Mouse (Mus musculus) liver, embryonic 13.5 days (tissue): ENCODE measurements around the gene Klhdc3. TPM values are rescaled to one million over a fixed set of nuclear protein-coding genes. Genes with fewer than 3 reads are reported as not detected.
A peak's percentile ranks its signal among the peaks of the same experiment; 100 is the strongest.

ENCODE experiments used
- ATAC-seq: fragments of 200-750 bp; cut with Nextera tagmentation; 2 replicates; pipeline ENCODE4 v1.8.0; 2017; ENCODE audit warnings: low read depth, mild to moderate bottlenecking, moderate number of reproducible peaks, moderate library complexity
- DNase-seq: peaks from one replicate; pipeline ENCODE4 v3.0.0; 2022
- H3K27ac ChIP-seq: fragments of 300-500 bp; sonication (generic); 2 replicates; pipeline ENCODE4 v1.5.1; 2015; ENCODE audit warnings: moderate library complexity, mild to moderate bottlenecking, inconsistent platforms
- H3K27me3 ChIP-seq: fragments of 300-500 bp; sonication (generic); 2 replicates; pipeline ENCODE4 v1.6.1; 2015; ENCODE audit warnings: mild to moderate bottlenecking, inconsistent platforms
- H3K36me3 ChIP-seq: fragments of 300-500 bp; sonication (generic); 2 replicates; pipeline ENCODE4 v1.6.1; 2015; ENCODE audit warnings: mild to moderate bottlenecking, inconsistent platforms
- H3K4me1 ChIP-seq: fragments of 300-500 bp; sonication (generic); replicated peaks from 2 replicates; pipeline ENCODE4 v1.6.1; 2015; ENCODE audit warnings: inconsistent platforms
- H3K4me2 ChIP-seq: fragments of 300-500 bp; sonication (generic); 2 replicates; pipeline ENCODE4 v1.6.1; 2015; ENCODE audit warnings: inconsistent platforms, mild to moderate bottlenecking, moderate library complexity
- H3K4me3 ChIP-seq: fragments of 300-500 bp; sonication (generic); replicated peaks from 2 replicates; pipeline ENCODE4 v1.5.1; 2015; ENCODE audit warnings: mild to moderate bottlenecking, inconsistent platforms
- H3K9ac ChIP-seq: fragments of 300-500 bp; sonication (generic); 2 replicates; pipeline ENCODE4 v1.6.1; 2015; ENCODE audit warnings: mild to moderate bottlenecking, inconsistent platforms
- H3K9me3 ChIP-seq: fragments of 300-500 bp; sonication (generic); replicated peaks from 2 replicates; pipeline ENCODE4 v1.6.1; 2016; ENCODE audit warnings: inconsistent platforms
- WGBS: fragments of 180-500 bp; shearing (Covaris S2); methylation state at CpG from one replicate; pipeline ENCODE4 v1.1.7; 2015; ENCODE audit not compliant: insufficient replicate concordance; 5-methylcytosine and 5-hydroxymethylcytosine counted together
- polyA plus RNA-seq: library from polyadenylated mRNA; unstranded; fragments of >200 nt; fragmentation: Nextera tagmentation; extraction: Ambion mirVana; gene quantifications from 2 replicates; pipeline ENCODE4 v1.2.1, GENCODE M21; 2015

Klhdc3 gene
- polyA plus RNA-seq, 1 experiment from 2014 or later, result 73.1 TPM

- peaks cover 24% of the 10 kb centered on the region for H3K36me3 ChIP-seq
- H3K27ac ChIP-seq, result no peak overlapping the region
- H3K4me2 ChIP-seq, result no peak overlapping the region
- ATAC-seq (no peak), DNase-seq (no peak)
- no peak overlapping the region for H3K4me3 ChIP-seq
- H3K9ac ChIP-seq, result no peak overlapping the region
- H3K4me1 ChIP-seq, result peaks cover 64% of the 10 kb centered on the region
- H3K27me3 ChIP-seq, result no peaks in the 10 kb centered on the region
- 83% methylated on average over 12 of the region's 12 CpGs for WGBS
- no peaks in the 10 kb centered on the region for H3K9me3 ChIP-seq
Observed at GRCm38 (mm10) chr17:46701489-46701888, 20.8 kb upstream of the Klhdc3 start.

DNA sequence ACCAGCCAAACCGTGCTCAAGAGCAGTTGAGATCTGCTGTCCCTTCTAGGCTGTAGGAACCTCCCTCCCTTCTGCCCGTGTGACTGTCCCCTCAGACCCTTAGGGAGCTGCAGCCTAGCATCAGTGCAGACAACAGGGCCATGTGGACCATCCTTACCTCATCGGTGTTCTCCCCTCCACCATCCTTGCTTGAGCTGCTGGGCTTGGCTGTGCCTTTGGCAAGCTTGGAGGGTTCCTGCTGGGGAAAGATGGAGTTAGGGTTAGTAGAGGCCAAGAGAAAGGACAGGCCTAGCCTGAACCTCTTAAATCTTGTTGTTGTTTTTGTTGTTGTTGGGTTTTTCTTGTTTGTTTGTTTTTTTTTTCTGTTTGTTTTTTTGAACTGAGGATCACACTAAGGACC is 19.2 kb upstream of the Klhdc3 start:
- ATAC-seq (no peak), DNase-seq (no peak)
- H3K4me2 ChIP-seq, result no peak overlapping the region
- H3K27me3 ChIP-seq, result no peaks in the 10 kb centered on the region
- no peaks in the 10 kb centered on the region for H3K9me3 ChIP-seq
- no peak overlapping the region for H3K4me3 ChIP-seq
- WGBS, result 81% methylated on average over 3 of the region's 3 CpGs
- no peak overlapping the region for H3K27ac ChIP-seq
- peak overlapping the region; percentile 15; the same call in 1 of the 2 replicates for H3K9ac ChIP-seq
- peaks cover 27% of the 10 kb centered on the region for H3K36me3 ChIP-seq
- peaks cover 50% of the 10 kb centered on the region for H3K4me1 ChIP-seq

- no peak overlapping the region for H3K9ac ChIP-seq
- no peaks in the 10 kb centered on the region for H3K27me3 ChIP-seq
- no peak overlapping the region for H3K27ac ChIP-seq
- no peak overlapping the region for H3K4me2 ChIP-seq
- H3K4me3 ChIP-seq, result no peak overlapping the region
- 56% methylated on average over 5 of the region's 5 CpGs for WGBS
- no peak for ATAC-seq
- peaks cover 49% of the 10 kb centered on the region for H3K4me1 ChIP-seq
- peaks cover 27% of the 10 kb centered on the region for H3K36me3 ChIP-seq
- H3K9me3 ChIP-seq, result no peaks in the 10 kb centered on the region
- no peak for DNase-seq
Observed at GRCm38 (mm10) chr17:46699245-46699644, 18.5 kb upstream of the Klhdc3 start.

DNA sequence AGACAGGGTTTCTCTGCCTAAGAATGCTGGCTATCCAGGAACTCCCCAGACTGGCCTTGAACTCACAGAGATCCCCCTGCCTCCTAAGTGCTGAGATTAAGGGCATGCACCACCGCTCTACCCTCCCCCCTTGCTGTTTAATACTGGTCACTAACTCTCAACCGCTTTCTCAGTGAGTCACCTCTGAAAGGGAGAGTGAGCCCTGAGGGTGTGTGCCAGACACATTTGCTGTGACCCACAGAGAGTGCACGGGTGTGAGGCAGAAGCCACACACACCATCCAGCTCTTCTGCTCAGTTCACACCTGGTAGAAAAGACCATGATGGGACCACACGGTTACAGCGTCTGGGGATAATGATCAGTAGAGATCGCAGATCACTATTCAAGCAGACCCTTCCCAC is 17.8 kb upstream of the Klhdc3 start:
- Histone ChIP-seq H3K4me2 (no peak overlapping the region), H3K27me3 (no peaks in the 10 kb centered on the region), H3K9me3 (no peaks in the 10 kb centered on the region), H3K4me3 (no peak overlapping the region), H3K36me3 (peaks cover 28% of the 10 kb centered on the region), H3K27ac (no peak overlapping the region), H3K9ac (no peak overlapping the region), H3K4me1 (peaks cover 42% of the 10 kb centered on the region)
- ATAC-seq (no peak), DNase-seq (no peak)
- WGBS, result 83% methylated on average over 6 of the region's 6 CpGs

- H3K4me3 ChIP-seq, result no peak overlapping the region
- peaks cover 29% of the 10 kb centered on the region for H3K4me1 ChIP-seq
- no peak overlapping the region for H3K9ac ChIP-seq
- peaks cover 31% of the 10 kb centered on the region for H3K36me3 ChIP-seq
- no peak overlapping the region for H3K27ac ChIP-seq
- ATAC-seq, result no peak
- no peak for DNase-seq
- WGBS, result 82% methylated on average over 1 of the region's 1 CpGs
- H3K27me3 ChIP-seq, result no peaks in the 10 kb centered on the region
- H3K9me3 ChIP-seq, result no peaks in the 10 kb centered on the region
- no peak overlapping the region for H3K4me2 ChIP-seq
Observed at GRCm38 (mm10) chr17:46694517-46695063, 13.9 kb upstream of the Klhdc3 start.

- ATAC-seq (no peak), DNase-seq (no peak)
- Histone ChIP-seq H3K27me3 (no peaks in the 10 kb centered on the region), H3K4me1 (peaks cover 21% of the 10 kb centered on the region), H3K4me3 (no peak overlapping the region), H3K4me2 (no peak overlapping the region), H3K9ac (no peak overlapping the region), H3K36me3 (peaks cover 35% of the 10 kb centered on the region), H3K9me3 (no peaks in the 10 kb centered on the region), H3K27ac (peak overlapping the region; percentile 57)
- 79% methylated on average over 2 of the region's 2 CpGs for whole genome bisulfite sequencing
Observed at GRCm38 (mm10) chr17:46691390-46691789, 10.7 kb upstream of the Klhdc3 start.

GRCm38 (mm10) chr17:46690665-46691064 is 10.0 kb upstream of the Klhdc3 start:
- no peak overlapping the region for H3K4me3 ChIP-seq
- peaks cover 39% of the 10 kb centered on the region for H3K36me3 ChIP-seq
- no peaks in the 10 kb centered on the region for H3K9me3 ChIP-seq
- no peaks in the 10 kb centered on the region for H3K27me3 ChIP-seq
- H3K4me1 ChIP-seq, result peaks cover 21% of the 10 kb centered on the region
- peak overlapping the region; percentile 8; the same call in 1 of the 2 replicates for H3K4me2 ChIP-seq
- WGBS, result 28% methylated on average over 12 of the region's 12 CpGs
- H3K9ac ChIP-seq, result 0 out of 2 replicates have a peak overlapping the region, but pooled peaks have one; percentile 0
- peak; percentile 85 for ATAC-seq
- peak; percentile 31 for DNase-seq
- H3K27ac ChIP-seq, result peak overlapping the region; percentile 57

GRCm38 (mm10) chr17:46685913-46686312 is 5.2 kb upstream of the Klhdc3 start:
- no peak overlapping the region for H3K4me3 ChIP-seq
- no peaks in the 10 kb centered on the region for H3K9me3 ChIP-seq
- whole genome bisulfite sequencing, result 82% methylated on average over 6 of the region's 6 CpGs
- H3K27me3 ChIP-seq, result no peaks in the 10 kb centered on the region
- H3K27ac ChIP-seq, result no peak overlapping the region
- DNase-seq, result no peak
- peaks cover 21% of the 10 kb centered on the region for H3K4me1 ChIP-seq
- no peak for ATAC-seq
- no peak overlapping the region for H3K4me2 ChIP-seq
- H3K9ac ChIP-seq, result no peak overlapping the region
- peaks cover 59% of the 10 kb centered on the region for H3K36me3 ChIP-seq

GRCm38 (mm10) chr17:46682654-46683389 is 2.1 kb upstream of the Klhdc3 start:
- Histone ChIP-seq H3K36me3 (peaks cover 59% of the 10 kb centered on the region), H3K9ac (no peak overlapping the region), H3K4me1 (peaks cover 34% of the 10 kb centered on the region), H3K27ac (no peak overlapping the region), H3K4me2 (no peak overlapping the region), H3K9me3 (no peaks in the 10 kb centered on the region), H3K4me3 (no peak overlapping the region), H3K27me3 (no peaks in the 10 kb centered on the region)
- WGBS, result 83% methylated on average over 16 of the region's 16 CpGs
- DNase-seq (no peak), ATAC-seq (no peak)

- Histone ChIP-seq H3K9ac (peak overlapping the region; percentile 78), H3K4me1 (peaks cover 37% of the 10 kb centered on the region), H3K27me3 (no peaks in the 10 kb centered on the region), H3K27ac (peak overlapping the region; percentile 69), H3K36me3 (peaks cover 61% of the 10 kb centered on the region), H3K4me3 (peak overlapping the region; percentile 92), H3K9me3 (no peaks in the 10 kb centered on the region), H3K4me2 (peak overlapping the region; percentile 98)
- ATAC-seq (no peak), DNase-seq (no peak)
- 29% methylated on average over 12 of the region's 12 CpGs for WGBS
Observed at GRCm38 (mm10) chr17:46681466-46682118, 878 bp upstream of the Klhdc3 start.

DNA sequence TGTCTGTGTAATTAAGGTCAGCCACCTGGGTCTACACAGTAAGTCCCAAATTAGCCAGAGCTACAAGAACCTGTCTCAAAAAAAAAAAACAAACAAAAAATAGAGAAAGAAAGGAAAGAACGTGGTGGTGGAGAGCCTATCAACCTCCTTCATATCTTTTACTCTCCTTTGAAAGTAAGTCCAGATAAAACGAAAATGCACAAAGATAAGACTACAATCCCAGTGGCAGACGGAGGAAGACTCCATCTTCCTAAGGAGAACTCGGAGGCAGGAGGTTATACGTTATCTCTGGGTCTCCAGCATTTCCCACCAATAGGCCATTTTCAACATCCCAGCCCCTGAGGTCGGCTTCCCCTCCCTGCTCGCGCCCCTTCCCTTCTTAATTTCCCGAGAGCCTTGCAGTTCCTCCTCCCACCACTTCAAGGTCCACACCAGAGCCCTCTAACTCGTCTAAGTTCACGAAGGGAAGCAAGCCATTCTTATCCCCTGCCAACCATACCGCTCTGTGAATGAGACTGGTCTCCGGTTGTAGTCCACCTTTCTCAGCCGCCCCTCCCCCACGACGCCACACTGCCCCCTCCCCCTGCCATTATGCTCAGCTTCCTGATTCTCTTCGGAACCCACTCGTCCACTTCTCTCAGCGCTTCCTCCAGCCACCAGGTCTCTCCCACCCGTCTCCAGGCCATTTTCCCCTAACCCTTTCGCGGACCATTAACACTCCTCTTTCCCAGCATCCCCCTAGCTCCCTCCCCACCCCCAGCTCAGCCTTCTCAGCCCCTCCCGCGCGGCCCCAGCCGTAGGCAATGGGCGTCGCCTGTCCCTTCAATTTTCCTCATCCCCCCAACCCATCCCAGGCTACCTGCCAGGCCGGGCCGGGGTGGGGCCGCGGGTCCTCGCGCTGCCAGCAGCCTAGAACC is 613 bp downstream of the Klhdc3 start:
- 1% methylated on average over 34 of the region's 34 CpGs for WGBS
- H3K27ac ChIP-seq, result peak overlapping the region; percentile 90
- peak overlapping the region; percentile 98 for H3K4me2 ChIP-seq
- peaks cover 61% of the 10 kb centered on the region for H3K36me3 ChIP-seq
- peak; percentile 1; the same call in 1 of the 2 replicates for ATAC-seq
- peak overlapping the region; percentile 90 for H3K9ac ChIP-seq
- peak; percentile 33 for DNase-seq
- no peaks in the 10 kb centered on the region for H3K9me3 ChIP-seq
- peak overlapping the region; percentile 92 for H3K4me3 ChIP-seq
- no peaks in the 10 kb centered on the region for H3K27me3 ChIP-seq
- peaks cover 39% of the 10 kb centered on the region for H3K4me1 ChIP-seq
